Mouse (Mus musculus) kidney, postnatal 14 days (tissue): ENCODE data around the gene Muc3.

ENCODE experiments used
- DNase-seq: peaks from one replicate; pipeline ENCODE4 v3.0.0; 2022; ENCODE audit warnings: mixed read lengths

Gene Muc3

DNA sequence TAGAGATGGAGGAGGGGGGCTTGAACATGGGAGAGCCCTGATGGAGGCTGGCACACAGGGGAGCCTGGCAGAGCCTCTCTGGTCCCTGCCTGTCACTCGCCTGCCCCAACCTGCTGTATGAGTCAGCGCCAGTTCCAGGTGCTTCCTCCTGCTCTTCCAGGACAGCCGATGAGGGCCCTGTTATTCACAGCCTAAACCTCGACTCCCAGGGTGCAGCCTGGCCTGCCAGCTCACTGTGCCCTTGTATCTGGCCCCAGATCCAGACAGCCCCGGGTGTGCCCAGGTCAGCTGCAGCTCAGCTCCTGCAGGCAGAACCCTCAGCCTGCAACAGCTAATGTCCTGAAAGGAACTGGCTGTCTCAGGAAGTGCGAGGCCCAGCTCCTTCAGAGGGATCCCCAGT, 57.6 kb downstream of the Muc3 start:
- DNase-seq, result no peak

DNA sequence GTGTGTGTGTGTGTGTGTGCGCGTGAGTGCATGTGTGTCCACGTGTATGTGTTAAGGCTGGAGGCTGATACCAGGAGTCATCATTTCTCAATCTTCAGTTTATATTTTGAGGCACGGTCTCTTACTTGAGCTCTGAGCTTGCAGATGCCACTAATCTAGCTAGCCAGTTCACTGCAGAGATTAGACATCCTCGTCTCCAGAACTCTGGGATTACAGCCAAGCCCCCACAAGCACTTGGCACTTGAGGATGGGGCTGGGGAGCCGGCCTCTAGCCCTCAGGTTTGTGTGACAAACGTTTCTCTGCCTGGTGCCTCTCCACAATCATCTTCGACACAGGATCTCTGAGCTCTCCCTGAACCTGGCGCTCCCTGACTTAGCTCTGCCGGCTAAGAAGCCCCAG, 58.3 kb downstream of the Muc3 start:
- DNase-seq, result no peak

DNA sequence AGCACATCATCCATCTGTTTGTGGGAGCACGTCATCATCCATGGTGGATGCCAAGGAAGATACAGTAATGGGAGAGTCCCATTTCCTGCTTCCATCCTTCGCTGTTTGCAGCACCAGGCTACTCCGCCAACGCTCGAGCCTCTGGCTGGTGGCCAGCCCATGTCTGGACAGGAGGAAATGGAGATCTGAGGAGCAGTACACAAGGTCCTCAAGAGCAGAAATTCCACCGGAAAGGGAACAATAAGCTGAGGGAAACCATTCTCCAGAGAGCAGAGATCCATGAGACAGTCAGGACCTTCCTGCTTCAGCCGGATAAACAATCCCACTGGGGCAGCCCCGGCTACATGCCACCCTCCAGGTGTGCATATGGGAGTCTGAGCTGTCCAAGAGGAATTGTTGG, 61.7 kb downstream of the Muc3 start:
- peak; percentile 86 for DNase-seq

DNA sequence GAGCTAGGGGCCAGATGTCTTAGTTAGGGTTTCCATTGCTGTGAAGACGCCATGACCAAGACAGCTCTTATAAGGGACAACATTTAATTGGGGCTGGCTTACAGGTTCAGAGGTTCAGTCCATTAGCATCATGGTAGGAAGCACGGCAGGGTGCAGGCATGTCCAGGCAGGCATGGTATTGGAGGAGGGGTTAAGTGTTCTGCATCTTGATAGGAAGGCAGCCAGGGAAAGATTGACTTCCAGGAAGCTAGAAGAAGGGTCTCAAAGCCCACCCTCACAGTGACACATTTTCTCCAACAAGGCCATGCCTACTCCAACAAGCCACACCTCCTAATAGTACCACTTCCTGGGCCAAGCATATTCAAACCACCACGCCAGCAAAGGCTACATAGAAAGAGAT, 63.4 kb downstream of the Muc3 start:
- no peak for DNase-seq

DNA sequence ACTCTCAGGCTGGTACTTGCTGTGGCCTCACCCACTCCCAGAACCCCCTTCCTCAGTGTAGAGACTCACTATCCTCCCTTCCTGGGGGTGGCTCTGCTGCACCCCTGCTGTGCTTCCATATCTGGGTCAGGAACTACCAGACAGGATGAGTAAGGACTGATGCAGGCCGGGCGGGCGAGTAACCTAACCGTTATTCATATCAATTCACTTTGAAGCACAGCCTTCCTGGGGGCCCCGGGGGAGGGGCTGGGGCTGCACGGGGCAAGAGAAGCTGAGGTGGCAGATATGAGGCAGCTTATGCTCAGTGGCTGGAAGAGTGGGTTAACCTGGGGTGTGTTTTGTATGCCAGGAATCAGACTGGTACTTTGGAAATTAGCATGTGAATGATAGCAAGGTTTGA, 64.1 kb downstream of the Muc3 start:
- DNase-seq, result no peak
